Mouse (Mus musculus): ENCODE measurements around the gene Psg22.
"Not testable (repeated sequence)": the region's sequence is repeated elsewhere in the genome, so short reads cannot be mapped to it uniquely, and the experiment has no call there.

The Psg22 gene

DNA sequence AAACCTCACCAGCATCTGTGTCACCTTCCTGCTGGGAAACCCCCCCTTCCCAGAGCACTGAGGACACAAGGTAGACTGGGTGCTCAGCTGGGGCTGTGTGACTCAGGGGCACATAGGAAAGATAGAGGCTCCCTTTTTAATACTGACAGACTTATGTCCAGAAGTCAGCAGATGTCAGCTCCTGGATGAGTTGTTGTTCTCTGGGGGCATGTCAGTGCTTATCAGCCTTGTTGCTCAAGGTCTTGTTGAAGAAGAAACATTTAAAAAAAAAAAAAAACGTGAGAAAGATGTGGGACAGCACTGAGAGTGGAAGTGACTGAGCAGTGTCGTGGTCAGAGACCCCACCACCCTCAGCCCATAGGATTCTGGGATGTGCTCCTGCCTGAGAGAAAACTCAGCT is at the start of gene Psg22:
Gene Psg22 (plus strand): TSS at position 301 of the 400 bp plus-strand sequence.
- DNase-seq (ENCODE audit: low read depth, low spot score), result no peak

DNA sequence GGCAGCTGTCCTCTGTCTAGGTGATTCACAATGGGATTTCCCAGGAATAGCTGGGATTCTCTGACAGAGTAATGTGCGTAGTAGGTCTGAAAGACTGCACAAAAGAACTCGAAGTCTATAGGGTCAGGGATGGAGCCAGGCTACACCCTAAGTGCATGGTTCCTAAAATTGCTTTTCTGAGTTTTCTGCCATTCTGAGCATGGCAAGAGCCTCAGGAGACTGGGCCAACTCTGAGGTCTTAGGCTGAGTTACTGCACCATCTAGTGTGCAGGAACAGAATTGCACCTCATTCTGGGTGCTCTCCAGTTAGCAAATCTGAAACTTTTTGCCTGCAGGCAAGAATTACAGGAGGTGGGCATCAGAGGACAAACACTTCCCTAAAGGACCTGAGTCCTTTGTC is 38.1 kb upstream of the Psg22 start:
- no peak for DNase-seq (ENCODE audit: low read depth, low spot score)

DNA sequence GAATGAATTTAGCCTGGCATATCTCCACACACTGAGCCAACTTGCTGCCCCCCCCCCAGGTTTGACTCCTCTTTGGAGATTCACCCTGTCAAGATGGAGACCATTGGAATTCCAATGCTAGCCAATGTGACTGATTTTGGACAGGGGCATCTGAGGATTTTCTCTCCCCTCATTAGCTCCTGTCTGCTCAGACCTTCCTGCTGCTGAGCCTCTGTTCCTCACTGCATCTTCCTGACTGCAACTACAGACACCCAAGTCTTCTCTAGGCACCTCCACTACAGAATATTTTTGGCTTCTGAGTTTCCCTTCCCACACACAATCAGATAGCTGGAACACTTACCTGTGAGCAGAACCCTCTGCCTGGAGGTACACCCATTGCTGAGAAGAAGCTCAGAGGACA is 32.3 kb upstream of the Psg22 start:
- DNase-seq (ENCODE audit: low read depth, low spot score), result no peak

DNA sequence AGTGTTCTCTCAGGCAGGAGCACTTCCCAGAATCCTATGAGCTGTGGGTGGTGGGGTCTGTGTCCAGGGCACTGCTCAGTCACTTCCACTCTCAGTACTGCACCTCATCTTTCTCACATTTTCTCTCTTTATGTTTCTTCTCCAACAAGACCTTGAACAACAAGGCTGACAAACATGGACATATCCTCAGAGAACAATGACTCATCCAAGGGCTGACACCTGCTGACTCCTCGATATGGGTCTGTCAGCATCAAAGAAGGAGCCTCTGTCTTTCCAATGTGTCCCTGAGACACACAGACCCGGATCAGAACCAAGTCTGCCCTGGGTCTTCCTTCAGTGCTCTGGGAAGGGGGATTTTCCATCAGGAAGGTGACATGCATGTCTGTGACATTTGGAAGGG is 31.8 kb upstream of the Psg22 start, which contains the start of gene Psg20:
Gene Psg20 (minus strand): TSS at position 101 of the 400 bp plus-strand sequence.
- no peak for DNase-seq (ENCODE audit: low read depth, low spot score)

DNA sequence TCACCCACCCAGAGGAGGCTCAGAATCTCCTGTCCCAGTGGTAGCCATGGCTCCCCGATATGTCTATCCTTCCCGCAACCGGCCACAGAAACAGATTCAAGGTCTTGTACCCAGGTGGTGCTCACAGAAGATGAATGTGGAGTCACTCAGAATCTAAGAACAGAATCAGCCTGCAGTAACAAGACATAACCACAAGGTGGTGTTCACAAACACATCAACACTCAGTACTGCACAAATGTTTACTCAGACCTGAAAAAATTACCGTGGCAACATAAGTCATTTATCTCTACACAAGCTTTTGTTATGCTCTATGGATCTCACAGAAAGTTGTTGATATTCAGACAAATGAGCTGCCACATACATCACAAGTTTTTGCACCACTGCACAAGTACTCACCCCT is 7.6 kb upstream of the Psg22 start:
- not testable (repeated sequence) for DNase-seq (ENCODE audit: low read depth, low spot score)

DNA sequence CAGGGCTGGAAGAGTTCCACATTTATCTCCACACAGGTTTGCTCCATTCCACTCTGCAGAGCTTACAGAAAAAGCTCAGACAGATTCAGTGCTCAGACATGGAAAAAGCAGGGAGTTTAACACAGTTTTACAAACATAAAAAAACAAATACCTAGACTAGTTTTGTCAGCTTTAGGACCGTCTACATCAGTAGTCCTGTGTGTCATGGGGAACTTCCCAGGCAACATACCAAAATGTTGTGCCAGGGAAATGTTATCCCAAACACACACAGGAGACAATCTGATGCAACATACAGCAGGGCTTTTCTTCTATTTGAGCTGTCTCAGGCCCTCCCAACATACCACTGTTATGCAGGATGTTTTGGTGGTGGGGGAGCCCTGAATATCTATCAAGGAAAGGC is 7.0 kb upstream of the Psg22 start:
- DNase-seq (ENCODE audit: low read depth, low spot score), result no peak

DNA sequence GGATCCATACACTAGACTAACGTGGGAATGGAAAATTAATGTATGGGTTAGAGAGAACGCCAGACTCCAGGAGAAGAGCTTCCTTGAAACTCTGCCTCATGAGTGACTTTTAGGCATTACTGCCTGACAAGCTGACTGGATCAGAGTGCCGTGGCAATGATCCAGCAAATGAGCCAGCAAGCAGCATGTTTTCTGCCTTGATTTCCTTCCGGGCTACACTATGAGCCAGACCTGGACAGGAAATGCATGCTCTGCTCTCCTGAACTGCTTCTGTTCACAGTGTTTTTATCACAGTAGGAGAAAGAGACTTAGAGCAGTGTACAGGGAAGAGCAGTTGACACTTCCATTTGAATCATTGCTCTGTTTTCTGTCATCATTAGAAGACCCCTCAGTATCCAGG is 2.3 kb upstream of the Psg22 start:
- DNase-seq (ENCODE audit: low read depth, low spot score), result no peak

DNA sequence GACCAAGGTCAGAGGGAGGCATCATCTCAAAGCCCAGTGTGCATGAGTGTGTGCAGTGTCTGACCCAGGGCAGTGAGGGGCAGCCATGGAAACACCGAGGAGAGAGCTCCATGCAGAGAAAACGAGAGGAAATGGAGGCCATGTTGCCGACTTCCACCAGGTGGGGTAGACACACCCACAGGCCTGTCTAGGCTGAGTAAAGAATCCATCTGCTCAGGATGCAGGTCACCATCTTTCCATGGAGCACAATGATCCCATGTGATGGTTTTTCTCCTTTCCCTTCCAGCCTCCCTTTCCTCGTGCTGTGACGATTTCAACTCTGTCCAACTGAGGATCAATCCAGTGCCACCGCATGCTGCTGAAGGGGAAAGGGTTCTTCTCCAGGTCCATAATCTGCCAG is 6.1 kb downstream of the Psg22 start:
- DNase-seq (ENCODE audit: low read depth, low spot score), result no peak

DNA sequence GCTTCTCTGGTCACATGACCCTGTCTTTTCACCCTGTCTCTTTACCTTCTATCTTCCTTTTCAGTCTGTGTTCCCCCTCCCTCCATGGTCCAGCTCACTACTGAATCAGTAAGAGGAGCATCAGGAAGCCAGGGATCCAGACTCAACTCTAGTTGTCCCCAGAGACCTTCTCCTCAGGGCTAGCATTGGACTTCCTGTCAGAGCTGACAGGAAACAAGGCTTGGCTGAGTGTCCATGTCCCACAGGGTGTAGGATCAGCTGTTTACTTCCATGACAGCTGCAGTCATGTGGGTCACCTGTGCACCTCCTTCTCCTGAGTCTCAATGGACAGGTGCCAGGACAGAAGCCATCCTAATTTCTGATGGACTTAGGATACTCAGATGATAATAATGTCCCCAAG is 8.0 kb downstream of the Psg22 start:
- not testable (repeated sequence) for DNase-seq (ENCODE audit: low read depth, low spot score)

DNA sequence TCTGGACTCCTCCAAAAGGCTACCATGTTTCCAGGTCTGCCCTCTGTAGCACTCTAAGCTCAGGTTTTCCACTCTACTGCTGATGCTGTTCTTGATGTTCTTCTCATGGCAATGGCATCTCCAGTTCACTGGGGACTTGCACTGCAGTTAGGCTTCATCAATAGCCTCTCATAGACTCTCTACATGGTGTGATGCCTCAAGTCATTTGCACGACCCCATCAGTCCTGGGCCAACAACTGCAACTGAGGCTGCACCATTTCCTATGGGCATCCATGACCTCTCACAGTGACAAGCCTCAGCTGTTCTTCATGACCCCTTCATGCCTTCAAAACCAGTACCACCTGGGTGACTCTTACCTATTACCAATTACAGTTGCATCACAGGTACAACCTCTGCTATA is 10.5 kb downstream of the Psg22 start:
- DNase-seq (ENCODE audit: low read depth, low spot score), result no peak

DNA sequence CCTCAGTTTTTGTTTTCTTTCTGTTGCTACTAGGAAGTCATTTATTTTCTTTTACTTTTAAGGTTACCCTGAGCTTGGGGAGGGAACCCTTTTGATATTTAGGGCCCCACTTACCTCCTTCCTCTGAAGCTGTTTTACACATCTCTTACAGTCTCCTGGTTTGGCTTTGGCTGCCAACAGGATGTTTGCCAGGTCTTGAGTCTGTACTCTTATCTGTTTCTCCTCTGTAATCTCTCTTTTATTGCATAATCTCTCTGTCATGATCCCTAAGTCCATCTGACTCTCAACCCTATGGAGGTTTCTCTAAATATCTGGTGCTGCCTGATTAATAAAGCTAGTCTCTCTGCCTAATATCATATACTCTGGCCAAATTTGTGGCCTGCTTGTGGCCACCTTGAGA is 15.2 kb downstream of the Psg22 start:
- no peak for DNase-seq (ENCODE audit: low read depth, low spot score)

DNA sequence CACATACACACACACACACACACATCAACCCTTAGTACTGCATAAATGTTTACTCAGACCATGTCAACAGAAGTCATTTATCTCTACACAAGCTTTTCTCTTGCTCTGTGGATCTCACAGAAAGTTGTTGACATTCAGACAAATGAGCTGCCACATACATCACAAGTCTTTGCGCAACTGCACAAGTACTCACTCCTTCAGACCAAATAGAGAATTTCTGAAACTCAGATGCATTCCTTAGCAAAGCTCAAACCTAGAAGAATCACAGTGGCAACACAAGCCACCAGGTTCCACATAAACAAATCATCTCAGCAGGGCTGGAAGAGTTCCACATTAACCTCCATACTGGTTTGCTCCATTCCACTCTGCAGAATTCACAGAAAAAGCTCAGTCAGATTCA is 16.6 kb downstream of the Psg22 start:
- no peak for DNase-seq (ENCODE audit: low read depth, low spot score)

DNA sequence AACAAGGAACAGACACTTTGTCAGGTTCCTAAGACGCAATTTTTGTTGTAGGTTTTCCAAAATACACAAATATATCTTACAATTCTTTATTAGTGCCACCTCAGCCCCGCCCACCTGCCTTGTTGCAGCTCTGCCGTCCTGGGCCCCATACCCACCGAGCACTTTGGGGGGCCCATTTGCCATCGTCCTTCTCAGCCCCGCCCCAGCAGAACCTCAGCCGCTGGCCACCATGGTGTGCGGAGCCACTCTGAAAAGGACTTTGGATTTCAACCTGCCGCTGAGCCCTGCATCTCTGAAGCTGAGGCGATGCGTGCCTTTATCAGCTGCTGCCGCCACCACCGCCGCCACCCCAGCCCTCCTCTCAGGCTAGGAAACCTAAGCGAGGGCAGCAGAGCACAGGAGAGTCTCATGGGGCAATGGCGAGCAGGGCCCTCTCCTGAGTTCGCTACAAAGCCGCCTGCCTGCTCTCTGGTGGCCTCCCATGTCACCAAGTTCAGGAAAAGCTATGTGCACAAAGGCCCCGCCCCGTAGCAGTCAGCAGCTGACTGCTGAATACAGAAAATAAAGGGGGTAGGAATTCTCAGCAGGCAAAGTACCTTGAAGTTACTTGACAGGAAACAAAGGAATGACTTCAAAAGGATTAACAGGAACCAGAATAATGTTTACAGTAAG is 28.4 kb downstream of the Psg22 start:
- DNase-seq (ENCODE audit: low read depth, low spot score), result no peak

DNA sequence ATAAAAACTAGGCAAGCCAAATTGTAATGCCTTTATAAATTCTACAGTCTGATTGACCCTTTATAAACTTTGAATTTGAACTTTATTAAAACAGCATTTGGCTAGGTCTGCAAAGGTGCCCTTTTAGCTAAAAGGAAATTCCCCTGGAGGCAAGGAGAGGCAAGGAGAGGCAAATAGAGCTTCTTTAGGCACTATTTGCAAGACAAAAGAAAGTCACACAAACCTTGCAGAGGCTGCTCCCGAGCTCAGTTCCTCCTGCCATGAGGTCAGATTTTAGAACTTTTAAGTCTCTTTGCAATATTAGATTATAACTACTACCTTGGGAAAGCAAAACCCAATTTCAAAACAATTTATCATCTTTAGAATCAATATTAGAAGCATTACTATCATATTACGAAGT is 29.5 kb downstream of the Psg22 start:
- not testable (repeated sequence) for DNase-seq (ENCODE audit: low read depth, low spot score)

DNA sequence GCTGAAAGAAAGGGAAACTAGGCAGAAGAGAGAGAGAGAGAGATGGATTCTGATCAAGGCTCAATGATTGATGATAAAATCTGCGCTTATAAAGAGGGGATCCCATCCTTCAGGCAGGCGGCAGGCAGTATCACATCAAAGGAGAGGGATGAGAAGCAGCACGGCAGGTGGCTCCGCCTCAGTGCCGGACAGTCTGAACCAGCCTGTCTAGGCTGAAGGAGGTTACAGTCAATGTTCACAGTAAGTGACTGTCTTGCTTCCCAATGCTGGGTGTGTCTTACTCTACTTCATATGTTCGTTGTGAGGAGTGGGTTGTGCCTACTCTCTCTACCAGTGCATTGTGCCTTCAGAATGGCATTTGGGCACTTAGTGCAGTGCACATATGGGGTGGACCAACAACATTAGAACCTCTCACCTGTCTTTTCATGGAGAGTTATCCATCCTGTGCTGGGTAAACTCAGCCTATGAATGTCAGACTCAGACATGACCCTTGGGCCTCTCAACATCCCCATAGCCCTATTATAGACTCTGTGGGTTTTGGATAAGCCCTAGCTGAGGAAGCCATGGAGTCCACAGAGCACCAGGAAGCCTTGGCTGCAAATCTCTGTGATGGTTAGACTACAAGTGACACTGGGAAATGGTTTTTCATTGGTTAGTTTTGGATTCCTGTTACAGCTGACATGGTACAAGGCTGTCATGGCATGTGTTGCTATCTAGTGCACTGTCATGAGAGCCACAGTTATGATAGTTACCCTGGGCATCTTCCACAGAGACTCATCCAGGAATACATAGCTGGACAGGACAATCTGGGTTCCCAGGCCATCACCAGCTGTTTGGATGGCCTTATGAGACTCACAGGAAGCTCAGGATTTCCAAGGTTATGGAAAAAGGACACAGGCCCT is 31.4 kb downstream of the Psg22 start:
- no peak for DNase-seq (ENCODE audit: low read depth, low spot score)

DNA sequence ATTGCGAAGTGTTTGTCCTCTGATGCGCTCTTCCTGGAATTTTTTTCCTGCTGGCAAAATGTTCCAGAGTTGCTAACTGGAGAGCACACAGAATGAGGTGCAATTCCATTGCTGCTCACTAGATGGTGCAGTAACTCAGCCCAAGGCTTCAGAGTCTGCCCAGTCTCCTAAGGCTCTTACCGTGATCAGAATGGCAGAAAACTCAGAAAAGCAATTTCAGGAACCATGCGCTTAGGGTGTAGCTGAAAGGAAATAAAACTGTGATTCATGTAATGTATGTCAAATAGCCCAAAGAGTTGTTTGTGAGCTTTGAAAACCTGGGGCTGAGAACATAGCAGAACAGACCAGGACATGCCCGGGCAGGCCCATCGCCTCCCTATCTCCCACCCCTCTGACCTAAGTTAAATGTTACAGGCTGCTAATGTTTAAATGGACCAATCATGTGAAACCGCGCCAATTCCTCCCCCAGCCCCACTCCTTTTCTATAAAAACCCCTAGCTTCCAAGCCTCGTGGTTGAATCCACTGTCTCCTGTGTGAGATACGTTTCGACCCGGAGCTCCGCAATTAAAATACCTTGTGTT is 32.1 kb downstream of the Psg22 start:
- peak; percentile 39 for DNase-seq (ENCODE audit: low read depth, low spot score)

DNA sequence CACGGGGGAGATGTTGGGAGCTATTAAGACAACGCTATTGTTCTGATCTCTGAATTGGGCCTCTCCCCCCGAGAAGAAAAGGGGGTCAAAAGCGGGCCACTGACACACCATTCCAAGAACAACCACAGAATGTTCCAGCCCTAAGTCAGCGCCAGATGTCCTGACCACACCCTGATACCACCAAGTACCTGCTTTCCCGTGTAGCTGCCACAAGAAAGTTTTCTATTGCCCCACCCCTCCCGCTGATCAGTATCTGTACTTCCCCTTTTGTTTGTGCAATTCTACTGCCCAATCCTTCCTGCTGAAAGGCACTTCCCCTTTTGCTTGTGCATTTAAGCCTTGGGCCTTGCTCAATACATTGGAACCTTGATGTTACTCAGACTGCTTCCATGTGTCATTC is 42.3 kb downstream of the Psg22 start:
- not testable (repeated sequence) for DNase-seq (ENCODE audit: low read depth, low spot score)

DNA sequence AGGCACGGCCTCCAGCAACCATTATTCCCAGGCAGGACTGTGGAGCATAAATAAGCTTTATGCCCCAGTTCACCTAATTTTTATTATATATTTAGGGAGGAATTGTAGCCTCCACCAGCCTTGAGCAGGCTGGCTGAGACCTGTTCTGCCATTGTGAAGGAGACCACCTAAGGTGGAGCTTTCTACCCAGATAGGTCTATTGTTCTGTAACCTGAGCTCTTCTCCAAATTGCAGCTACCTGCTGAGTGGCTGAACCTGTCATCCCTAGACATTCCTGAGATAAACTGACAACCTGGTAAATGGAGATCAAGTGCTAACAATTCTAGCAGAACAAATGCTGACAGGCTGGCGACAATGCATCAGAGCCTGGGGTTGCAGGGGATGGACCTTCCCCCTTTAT is 45.0 kb downstream of the Psg22 start:
- DNase-seq (ENCODE audit: low read depth, low spot score), result not testable (repeated sequence)
